Mouse (Mus musculus): ENCODE measurements at regions not wholly inside any gene's neighbourhood (a gene's known extent, or its start where the extent isn't known, plus 50 kb on each side); places are given as distances from the start of the nearest gene placed in this dataset.

DNA sequence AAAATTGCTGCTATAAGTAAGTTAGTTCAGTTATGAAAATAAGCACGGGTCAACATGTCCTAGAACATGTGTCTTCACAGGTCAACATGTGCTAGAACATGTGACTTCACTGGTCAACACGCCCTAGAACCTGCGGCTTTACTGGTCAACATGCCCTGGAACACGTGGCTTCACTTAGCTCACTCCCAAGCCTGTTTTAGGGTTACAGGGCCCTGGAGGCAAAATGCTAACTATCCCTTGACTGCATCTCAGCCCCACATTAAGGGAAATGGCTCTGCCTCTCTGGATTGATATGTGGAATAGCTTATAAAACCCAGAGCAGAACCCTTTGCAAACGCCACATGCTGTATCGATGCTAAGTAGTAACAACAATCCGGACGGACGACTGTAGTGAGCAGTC, 67.8 kb downstream of the Nkx6-1 start:
- DNase-seq (ENCODE audit: low spot score in 2 of 2): no peak

DNA sequence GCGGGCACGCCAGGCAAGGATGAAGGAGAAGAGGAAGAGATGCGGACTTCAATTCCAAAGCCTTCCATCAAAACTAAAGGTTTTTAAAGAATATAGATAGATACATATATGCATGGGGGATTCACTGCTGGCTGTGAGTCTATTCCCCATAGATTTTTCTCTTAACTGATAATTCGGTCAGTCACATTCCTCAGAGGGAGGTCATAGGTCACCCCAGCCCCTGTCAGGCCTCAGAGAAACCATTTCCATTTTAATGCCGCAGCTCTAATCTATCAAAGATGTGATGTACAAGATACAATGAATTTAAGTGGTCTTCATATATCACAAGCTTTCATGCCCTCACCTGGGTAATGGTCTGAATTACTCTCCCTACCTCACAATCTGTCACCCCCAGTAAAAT, 73.6 kb downstream of the Nkx6-1 start:
- no peak for DNase-seq (ENCODE audit: low spot score in 2 of 2)

DNA sequence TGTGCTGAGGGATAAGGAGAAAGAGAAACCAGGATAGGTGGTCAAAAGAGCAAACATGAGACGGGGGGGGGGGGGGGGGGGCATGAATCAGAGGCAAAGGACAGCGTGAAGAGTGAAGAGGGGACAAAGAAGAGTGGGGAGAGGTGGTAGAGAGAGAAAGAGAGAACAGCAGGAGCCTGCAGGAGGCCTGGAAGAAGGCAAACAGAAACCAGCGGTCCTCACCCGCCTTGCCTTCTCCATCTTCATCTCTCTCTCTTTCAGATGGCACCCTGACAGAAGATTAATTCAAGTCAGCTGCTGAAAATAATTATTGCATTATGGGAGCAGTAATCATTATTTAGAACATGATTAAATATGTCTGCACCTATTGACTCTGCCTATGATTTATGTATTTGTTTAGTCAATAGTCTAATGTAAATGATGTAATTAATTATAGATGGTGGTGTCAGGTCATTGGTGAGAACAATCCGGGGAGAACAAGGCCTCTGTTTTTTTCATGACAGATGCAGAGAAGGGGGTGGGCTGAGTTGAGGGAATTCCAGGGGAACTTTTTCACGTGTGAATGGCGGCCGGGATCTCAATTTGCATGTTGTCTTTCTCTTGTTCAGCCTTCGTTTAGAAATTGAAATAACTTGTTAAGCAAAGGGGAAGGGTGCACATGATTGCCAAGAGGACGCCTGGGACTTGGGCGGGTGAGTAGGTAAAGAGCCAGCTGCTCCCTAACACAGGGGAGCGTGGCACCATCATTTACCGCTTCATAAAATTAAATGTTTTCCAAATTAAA, 74.3 kb downstream of the Nkx6-1 start:
- DNase-seq (ENCODE audit: low spot score in 2 of 2): no peak

DNA sequence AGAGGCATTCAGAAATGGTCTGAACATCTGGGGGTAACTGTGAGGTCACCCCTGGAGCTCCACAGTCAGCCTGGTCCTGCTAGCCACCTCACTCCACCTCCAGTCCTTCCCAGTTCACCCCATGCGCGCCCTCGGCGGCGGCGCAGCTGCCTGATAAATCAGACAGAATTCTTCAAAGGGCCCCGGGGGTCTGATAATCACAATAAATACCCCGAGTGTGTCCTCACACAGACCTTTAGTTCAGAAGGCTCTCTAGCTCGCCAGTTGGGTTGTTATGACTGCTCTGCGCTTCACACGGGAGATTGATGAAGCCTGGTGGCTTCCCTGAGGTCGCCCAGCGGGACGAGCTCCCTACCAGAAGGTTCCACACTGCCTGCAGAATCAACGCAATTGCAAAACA, 91.8 kb downstream of the Nkx6-1 start:
- no peak for DNase-seq (ENCODE audit: low spot score in 2 of 2)

DNA sequence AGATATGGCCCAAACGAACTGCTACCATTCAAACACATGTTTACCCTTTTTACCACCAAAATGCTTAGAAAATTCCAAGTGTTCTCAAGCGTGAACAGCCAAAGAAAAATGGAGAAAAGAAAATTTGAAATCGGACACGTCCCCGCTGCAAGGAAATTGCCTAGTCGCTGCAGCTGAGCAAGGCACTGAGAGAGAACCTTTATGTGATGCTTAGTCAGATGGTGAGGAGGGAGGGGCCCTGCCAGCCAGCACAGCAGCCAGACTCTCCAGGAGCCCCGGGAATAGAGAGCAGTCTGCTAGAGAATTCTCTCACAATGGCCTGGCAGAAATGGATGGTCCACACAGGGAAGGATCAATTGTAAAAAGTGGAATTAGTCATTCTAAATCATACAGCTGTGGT, 99.0 kb downstream of the Nkx6-1 start:
- no peak for DNase-seq (ENCODE audit: low spot score in 2 of 2)

DNA sequence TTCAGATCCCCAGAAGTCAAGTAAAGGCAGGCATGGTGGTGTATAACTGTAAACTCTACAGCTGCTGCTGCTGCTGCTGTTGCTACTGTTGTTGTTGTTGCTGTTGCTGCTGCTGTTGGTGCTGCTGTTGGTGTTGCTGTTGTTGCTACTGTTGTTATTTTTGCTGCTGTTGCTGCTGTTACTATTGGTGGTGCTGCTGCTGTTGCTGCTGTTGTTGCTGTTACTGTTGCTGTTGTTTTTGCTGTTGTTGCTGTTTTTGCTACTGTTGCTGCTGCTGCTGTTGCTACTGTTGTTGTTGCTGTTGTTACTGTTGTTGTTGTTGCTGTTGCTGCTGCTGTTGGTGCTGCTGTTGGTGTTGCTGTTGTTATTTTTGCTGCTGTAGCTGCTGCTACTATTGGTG, 104.4 kb downstream of the Nkx6-1 start:
- no peak for DNase-seq (ENCODE audit: low spot score in 2 of 2)

DNA sequence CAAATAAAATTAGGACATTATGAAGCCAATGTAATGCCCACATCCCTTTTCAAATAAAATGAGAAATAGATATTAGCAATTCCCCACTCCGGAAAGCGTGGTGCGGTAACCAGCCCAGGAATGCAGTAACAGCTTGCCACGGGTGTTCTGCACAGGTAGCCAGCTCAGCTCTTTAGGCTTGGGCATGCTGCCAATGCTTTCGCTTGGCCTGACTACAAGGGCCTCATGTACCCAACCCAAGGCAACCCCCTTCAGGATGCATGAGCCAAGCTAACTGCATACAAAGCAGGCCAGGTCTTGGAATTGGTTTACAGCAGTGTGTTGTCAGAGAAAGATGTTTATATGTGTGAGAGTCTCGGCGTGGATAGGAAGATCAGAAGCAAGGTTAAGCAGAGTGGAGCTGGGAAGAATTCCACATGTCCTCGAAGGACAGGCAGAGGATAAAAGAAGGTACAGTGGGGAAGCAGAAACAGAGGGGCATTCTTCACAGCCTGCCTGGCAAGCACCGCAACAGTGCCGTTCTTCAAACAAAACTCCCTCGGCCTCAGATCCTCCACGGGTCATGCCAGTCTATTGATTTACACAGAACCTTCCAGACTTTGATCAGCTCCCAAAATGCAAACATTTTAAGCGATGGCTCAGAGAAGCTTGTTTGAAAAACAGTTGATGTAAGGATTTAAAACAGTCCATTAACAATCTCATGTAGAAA, 106.4 kb downstream of the Nkx6-1 start:
- no peak for DNase-seq (ENCODE audit: low spot score in 2 of 2)

DNA sequence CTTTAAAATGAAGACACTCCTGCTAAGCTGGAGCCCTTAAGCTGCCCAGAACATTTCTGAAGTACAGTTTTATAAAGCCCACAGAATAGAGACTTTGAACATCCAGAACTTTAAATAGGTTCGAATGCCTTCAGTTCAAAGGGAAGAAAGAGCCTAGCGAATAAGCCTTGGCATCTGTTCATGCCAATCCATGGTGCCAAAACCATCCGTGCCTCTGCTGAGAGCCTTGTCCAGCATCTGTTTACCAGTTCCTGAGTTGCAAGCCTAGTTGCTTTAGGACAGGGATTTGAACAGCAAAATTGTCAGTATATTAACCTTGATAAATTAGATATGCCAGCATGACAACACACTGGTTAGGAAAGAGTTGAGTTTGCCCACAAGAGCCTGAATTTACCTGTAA, 107.6 kb downstream of the Nkx6-1 start:
- no peak for DNase-seq (ENCODE audit: low spot score in 2 of 2)

DNA sequence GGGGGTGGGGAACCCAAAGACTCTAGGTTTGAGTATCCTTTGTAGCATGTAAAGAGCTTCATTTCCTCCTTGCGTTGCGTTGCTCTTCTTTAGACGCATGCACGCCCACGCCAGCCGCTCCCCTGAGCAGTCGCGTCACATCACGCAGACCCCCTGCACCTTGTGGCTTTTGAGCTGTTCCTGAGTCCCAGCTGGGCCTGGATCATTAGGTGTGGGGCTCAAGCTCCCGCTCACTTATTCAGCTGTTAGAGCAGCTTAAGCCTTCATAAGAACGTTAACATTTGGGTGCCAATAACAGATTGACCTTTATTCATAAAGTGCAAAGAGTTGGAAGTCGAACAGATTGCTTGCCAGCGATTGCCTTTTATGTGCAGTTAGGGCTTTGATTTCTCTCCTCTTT, 121.5 kb downstream of the Nkx6-1 start:
- DNase-seq (ENCODE audit: low spot score in 2 of 2): no peak

DNA sequence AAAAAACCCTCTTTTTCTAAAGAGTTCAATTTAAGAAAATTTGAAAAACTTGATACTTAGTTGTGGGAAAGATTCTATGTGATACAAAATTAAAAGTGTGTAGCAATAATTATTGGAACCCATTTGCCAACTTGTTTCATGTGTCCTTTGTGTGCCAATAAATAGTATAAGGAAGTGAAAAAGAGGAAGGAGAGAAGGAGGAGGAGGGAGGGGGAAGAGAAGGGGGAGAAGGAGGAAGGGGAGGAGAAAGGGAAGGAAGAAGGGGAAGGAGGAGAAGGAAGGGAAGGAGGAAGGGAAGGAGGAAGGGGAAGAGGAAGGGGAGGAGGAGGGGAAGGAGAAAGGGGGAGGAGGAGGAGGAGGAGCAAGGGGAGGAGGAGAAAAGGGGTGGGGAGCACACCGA, 125.0 kb downstream of the Nkx6-1 start:
- no peak for DNase-seq (ENCODE audit: low spot score in 2 of 2)

DNA sequence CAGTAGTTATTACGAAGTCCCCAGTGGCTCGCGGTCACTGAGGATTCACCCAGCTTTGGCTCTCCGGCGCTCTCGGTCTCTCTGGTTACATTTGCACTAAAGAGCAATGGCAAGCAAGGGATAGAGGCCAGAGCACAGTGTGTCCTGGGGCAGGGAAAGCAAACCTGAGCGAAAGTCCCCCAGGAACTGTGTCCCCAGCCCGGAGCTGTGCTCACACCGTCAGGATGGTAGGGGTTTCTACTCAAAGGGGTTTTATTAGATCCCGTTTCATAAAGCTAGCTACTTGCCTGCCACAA, 125.6 kb downstream of the Nkx6-1 start:
- DNase-seq (ENCODE audit: low spot score in 2 of 2): no peak

DNA sequence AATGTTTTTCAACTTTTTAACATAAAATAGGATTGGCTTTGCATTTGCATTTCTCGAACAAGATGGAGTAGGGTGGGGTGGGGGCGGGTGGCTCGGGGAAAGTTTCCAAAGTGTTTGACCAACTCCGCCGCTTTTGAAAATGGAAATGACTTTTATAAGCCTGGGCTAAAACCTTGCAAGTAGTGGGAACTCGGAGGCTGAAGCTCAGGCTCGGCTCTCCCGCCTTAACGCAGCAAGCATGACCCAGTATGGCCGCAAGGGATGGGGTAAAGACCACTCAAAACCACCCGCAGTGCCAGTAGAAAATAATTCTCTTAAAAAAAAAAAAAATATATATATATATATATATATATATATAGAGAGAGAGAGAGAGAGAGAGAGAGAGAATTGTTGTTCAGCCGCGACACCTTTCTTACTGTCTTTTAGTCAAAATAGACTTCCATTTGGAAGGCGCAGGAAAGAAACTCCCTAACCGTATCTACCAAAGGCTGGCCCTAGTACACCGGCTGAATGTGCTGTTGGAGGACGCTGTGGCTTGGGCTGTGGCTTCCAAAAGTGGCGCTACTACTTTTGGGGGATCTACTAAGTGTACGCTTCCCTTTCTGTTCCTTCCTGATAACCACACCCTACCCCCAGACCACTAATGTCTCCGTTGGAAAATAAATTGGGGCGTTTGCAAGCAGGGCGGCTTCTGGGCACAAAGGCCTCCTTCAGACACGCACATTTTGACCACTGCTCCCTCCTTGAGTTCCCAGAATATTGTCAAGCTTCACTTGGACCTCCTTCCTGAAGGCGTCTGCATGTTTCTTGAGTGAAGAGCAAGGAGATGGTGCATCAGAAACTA, 126.2 kb downstream of the Nkx6-1 start:
- no peak for DNase-seq (ENCODE audit: low spot score in 2 of 2)

DNA sequence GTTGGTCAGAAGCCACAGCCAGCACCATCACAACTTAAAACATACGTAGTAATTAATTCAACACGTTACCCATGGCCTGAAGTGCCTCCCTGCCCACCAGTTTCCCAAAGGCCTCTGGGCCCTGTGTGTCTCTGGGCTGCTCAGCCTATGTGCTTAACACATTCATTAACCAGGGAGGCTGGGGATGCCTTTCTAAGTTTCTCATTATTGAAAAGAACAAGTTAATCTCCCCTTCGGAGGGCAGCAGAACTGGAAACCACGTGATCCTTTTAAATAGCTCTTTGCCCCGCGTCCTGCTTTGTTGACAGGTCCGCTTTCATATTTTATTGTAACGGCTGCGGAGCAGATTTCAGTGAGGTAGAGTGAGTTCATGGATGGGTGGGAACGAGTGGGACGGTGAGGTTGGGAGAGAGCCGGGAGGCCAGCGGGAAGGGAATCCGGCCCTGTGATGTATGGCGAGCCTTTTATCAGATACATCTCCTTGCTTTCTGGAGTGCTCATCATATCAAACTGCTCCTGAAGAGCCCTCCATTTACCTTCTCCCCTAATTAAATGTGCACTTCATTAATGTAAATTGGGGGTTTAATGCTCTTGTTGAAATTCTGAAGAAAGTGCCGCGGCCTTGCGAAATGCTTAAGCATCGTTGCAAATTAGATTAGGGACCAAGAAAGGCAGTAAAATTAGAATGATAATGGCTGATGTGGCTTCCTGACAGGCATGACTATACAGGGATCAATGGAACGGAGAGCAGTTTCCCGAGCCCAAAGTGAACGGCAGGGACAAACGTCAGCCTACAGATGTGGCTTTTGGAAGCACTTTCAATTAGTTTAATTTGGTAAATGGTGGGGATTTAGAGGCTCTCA, 127.0 kb downstream of the Nkx6-1 start:
- no peak for DNase-seq (ENCODE audit: low spot score in 2 of 2)

DNA sequence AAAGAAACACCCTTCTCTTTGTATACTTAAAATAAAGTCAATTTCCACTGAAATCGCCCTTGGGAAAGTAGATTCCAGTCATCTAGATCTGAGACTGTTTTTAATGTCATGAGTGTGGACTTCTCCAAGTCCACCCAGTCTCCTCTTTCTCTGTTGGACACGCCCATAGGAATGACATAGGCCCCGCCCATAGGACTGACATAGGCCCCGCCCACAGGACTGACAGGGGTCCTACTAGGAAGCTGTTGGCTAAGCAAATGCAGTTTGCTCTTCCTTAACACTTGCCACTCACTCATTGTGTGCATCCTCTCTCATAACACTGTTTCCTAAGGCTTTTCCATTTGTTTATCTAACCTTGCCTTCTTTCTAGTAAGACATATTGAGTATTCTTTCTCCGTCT, 129.3 kb downstream of the Nkx6-1 start:
- no peak for DNase-seq (ENCODE audit: low spot score in 2 of 2)

DNA sequence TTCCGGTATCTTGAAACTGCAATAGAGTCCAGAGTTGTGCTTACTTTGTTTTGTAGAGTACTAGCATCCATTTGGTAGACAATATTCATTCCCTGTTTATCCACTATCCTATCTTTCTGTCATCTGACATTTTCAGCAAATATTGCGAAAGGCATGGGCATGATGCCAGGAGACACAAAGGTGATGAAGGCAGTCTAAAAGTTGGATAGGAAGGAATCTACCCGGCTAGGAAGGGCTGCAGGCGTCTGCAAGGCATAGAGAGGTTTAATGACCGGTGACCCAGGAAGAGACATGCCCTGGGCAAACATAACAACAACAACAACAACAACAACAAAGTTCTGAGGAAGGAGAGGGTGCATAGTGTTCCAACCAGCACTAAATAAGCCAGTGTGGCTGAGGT, 139.4 kb downstream of the Nkx6-1 start:
- DNase-seq (ENCODE audit: low spot score in 2 of 2): no peak

DNA sequence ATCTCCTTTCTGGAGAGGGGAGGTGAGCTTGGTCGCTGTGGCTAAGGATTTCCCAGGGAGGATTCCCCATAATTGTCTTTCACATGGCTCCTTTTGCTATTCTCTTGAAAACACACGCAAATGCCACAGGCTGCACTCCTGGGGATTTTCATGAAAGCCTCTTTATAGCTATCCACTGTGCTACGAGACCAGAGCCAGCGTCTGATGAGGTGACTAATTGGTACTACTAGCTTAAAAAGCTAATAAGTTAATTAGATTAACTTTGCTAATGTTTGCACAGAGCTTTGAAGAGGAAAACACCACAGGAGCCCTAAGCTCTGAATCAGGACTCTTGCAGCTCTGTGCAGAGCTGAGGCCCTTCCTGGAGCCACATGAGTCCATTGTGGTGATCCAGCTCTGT, 140.1 kb downstream of the Nkx6-1 start:
- no peak for DNase-seq (ENCODE audit: low spot score in 2 of 2)

DNA sequence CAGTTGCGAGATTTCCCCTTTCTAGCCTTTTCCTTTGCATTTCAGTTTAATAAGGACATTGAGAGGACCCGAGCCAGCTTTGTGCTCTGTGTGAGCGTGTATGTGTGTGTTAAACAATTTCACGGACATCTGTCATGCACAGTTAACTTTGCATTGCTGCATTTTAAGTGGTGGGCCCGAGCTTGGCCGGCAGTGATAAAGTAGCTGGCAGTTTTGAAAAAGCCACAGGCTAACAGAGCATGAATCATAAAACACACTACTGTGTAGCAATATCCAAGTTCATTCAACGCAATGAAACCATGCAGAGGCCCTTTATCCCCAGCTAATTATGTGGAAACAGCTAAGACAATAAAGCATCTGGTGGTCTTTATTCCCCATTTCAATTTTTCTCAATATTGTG, 140.9 kb downstream of the Nkx6-1 start:
- DNase-seq (ENCODE audit: low spot score in 2 of 2): no peak

DNA sequence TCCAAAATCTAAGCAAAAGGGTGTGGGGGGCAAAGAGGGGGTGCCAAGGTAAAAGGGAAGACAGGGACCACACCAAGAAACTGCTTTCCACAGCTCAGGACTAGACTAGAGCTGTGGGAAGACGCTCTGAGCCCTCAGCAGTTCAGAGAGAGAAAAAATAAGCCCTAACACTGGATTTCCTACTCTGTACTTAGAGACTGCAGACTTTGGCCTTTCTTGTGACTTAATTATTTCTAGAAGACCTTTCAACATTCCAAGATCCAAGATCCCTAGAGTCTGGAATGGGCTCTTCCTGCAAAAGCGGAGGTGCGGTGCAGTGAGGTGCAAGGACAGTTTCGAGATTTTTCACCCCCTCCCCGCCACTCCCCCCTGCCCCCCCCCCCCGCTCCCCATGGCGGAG, 141.3 kb downstream of the Nkx6-1 start:
- DNase-seq (ENCODE audit: low spot score in 2 of 2): no peak

DNA sequence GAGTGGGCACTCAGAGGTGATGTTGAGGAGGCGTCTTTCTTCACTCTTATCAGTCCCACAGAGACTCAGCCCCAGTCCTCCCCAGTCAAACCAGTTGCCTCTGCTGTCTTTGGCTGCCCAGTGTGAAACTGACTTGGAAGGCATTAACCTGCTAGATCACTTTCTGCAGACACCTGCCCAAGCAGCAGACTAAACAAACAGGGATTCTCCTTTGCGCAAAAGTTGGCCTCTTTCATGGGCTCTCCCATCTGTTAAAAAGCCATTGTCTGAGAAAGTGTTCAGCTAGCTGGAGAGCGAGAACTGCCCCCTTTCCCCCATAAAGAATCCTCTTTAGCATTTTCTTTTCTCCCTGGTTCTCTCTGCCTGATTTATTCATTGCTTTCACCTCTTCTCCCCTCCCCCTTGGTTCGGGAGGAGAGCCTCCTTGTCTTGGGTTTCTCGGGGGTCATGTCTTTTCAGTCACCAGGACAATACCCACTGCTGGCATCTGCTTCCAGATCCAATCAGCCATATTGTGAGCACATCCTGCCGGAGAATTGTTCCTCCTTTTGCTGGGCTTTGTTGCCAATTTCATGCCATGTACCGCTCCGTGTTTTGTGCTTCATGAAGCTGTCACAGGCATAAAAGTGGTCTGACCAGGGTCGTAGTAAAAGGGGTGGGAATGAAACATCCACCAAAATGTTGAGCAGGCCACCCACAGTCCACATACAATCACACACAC, 143.7 kb downstream of the Nkx6-1 start:
- no peak for DNase-seq (ENCODE audit: low spot score in 2 of 2)

DNA sequence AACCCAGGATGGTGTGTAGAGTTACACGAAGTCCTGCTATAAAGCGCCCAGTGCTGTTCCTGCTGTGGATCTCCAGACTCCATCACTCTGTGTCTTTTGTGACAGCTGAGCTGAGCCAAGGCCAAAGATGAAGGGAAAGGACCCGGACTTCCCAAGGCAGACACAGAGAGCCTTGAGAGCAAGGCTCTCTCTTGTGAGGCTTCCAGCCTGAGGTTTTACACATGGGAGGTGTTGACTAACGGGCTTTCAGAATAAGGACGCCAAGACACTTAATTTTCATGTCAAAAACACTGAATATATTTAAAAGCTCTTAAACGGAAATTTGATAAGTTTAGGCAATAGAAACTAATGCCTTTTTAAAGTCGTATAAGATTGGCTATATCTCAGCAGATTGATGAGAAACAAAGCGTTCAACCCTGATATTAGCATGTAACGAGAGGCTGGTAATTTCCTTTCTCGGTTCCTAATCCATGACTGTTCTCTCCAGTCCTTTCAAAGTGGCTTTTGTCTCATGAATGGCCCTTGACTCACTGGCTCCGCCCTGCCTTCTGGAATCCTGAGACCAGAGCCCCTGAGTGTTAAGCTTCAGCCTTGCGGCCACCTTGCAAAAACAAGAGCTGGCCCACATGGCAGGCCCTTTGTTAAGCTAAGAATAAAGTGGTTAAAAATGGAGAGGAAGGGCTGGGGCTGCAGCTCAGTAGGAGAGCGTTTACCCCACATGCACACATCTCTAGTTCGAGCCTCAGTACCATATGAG, 145.8 kb downstream of the Nkx6-1 start:
- DNase-seq (ENCODE audit: low spot score in 2 of 2): no peak

DNA sequence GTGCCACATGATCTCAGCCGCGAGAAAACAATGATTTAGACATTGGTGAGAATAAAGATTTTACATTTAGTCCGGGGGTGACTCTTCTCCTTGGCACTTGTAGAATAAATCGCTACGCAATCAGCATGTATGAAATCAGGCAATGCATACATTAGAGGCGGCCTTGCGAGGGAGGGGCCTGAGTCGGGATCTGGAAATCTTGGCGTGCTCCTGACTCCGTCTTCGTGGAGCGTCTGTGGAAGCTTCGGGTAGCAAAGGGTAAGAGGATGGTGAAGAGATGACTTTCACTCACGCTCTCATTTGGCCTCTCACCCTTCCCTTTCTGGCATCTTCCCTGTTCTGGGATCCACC, 167.1 kb downstream of the Nkx6-1 start:
- DNase-seq (ENCODE audit: low spot score in 2 of 2): no peak
